Mouse (Mus musculus) bone marrow macrophage, adult 2 months (primary cell): ENCODE data around the gene Copz2.

Experiments used
- CTCF ChIP-seq: IDR thresholded peaks from 2 replicates; pipeline ENCODE4 v1.5.1; 2012; ENCODE audit warnings: low read depth, mild to moderate bottlenecking, low read length, moderate library complexity
- POLR2A ChIP-seq: IDR thresholded peaks from 2 replicates; pipeline ENCODE4 v1.6.1; 2012; ENCODE audit warnings: mild to moderate bottlenecking, low read depth, low read length, borderline replicate concordance

- TF ChIP-seq CTCF (no peak), POLR2A (no peak)
Measured at GRCm38 (mm10) chr11:96839428-96839827, 10.2 kb upstream of the Copz2 start.
